Mouse (Mus musculus): ENCODE measurements around the gene Smim6. TPM values are rescaled to one million over a fixed set of nuclear protein-coding genes. Genes with fewer than 3 reads are reported as not detected.

The Smim6 gene
- polyA plus RNA-seq, 1 experiment from 2014 or later, result 0.46 TPM

- 31% methylated on average over 17 of the region's 17 CpGs for WGBS
- Histone ChIP-seq H3K4me2 (no peak overlapping the region), H3K4me3 (ENCODE audit: low read depth, low read length) (no peak overlapping the region), H3K36me3 (ENCODE audit: control insufficient read depth, insufficient read depth, low read length) (no peaks in the 10 kb centered on the region), H3K9me3 (ENCODE audit: control insufficient read depth, low read length) (no peaks in the 10 kb centered on the region), H3K4me1 (ENCODE audit: control insufficient read depth, insufficient read depth, low read length) (no peaks in the 10 kb centered on the region), H3K27me3 (ENCODE audit: control insufficient read depth, insufficient read depth, low read length) (no peaks in the 10 kb centered on the region), H3K27ac (ENCODE audit: low read depth, low read length) (no peak overlapping the region), H3K9ac (ENCODE audit: low read length) (no peak overlapping the region)
- DNase-seq (ENCODE audit: low spot score, missing footprints) (no peak), ATAC-seq (ENCODE audit: low FRiP score) (no peak)
Observed at GRCm38 (mm10) chr11:115883251-115883650, 28.6 kb upstream of the Smim6 start.

GRCm38 (mm10) chr11:115884361-115884760, 27.5 kb upstream of the Smim6 start:
- H3K4me1 ChIP-seq (ENCODE audit: control insufficient read depth, insufficient read depth, low read length), result no peaks in the 10 kb centered on the region
- WGBS, result 88% methylated on average over 3 of the region's 3 CpGs
- DNase-seq (ENCODE audit: low spot score, missing footprints) (no peak), ATAC-seq (ENCODE audit: low FRiP score) (no peak)
- H3K9ac ChIP-seq (ENCODE audit: low read length), result no peak overlapping the region
- no peaks in the 10 kb centered on the region for H3K36me3 ChIP-seq (ENCODE audit: control insufficient read depth, insufficient read depth, low read length)
- no peak overlapping the region for H3K4me2 ChIP-seq
- no peaks in the 10 kb centered on the region for H3K9me3 ChIP-seq (ENCODE audit: control insufficient read depth, low read length)
- no peaks in the 10 kb centered on the region for H3K27me3 ChIP-seq (ENCODE audit: control insufficient read depth, insufficient read depth, low read length)
- H3K4me3 ChIP-seq (ENCODE audit: low read depth, low read length), result no peak overlapping the region
- no peak overlapping the region for H3K27ac ChIP-seq (ENCODE audit: low read depth, low read length)

DNA sequence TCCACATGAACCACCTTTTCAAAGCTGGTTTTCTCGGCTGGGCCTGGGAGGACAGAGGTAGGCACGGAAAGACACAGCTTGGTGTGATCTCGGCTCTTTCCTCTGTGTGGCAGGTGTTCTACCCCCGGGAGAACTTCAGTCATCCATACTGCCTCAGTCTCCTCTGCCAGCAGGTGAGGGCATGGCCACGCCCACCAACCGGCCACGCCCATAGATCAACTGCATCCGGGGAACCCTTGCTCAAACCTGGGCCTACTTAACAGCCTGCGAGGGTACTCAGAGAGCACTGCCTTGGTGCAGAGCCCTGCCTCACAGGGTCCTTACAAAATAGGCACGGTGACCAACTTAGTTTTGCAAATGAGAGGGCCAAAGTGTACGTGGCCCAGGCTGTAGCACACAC, 26.5 kb upstream of the Smim6 start:
- ATAC-seq (ENCODE audit: low FRiP score) (no peak), DNase-seq (ENCODE audit: low spot score, missing footprints) (no peak)
- no peaks in the 10 kb centered on the region for H3K9me3 ChIP-seq (ENCODE audit: control insufficient read depth, low read length)
- no peak overlapping the region for H3K4me3 ChIP-seq (ENCODE audit: low read depth, low read length)
- no peak overlapping the region for H3K9ac ChIP-seq (ENCODE audit: low read length)
- no peaks in the 10 kb centered on the region for H3K27me3 ChIP-seq (ENCODE audit: control insufficient read depth, insufficient read depth, low read length)
- H3K4me1 ChIP-seq (ENCODE audit: control insufficient read depth, insufficient read depth, low read length), result no peaks in the 10 kb centered on the region
- 81% methylated on average over 11 of the region's 11 CpGs for WGBS
- H3K36me3 ChIP-seq (ENCODE audit: control insufficient read depth, insufficient read depth, low read length), result no peaks in the 10 kb centered on the region
- no peak overlapping the region for H3K4me2 ChIP-seq
- no peak overlapping the region for H3K27ac ChIP-seq (ENCODE audit: low read depth, low read length)

DNA sequence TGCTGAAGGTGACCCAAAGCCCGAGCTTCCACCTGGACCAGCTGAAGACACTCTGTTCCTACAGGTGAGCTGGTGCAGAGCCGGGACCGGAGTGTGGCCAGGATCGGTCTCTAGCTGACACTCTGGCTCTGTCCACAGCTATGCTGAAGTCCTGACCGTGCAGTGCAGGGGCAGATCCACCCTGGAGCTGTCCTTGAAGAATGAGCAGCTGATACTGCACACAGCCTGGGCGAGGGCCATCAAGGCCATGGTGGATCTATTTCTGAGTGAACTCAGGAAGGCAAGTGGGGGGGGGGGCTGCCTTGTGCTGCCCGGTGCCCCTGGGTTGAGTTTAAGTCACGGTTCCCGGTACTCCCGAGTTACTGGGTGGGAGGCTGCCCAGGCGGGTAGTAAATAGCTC, 25.4 kb upstream of the Smim6 start:
- no peak overlapping the region for H3K9ac ChIP-seq (ENCODE audit: low read length)
- ATAC-seq (ENCODE audit: low FRiP score), result no peak
- H3K27ac ChIP-seq (ENCODE audit: low read depth, low read length), result no peak overlapping the region
- no peak for DNase-seq (ENCODE audit: low spot score, missing footprints)
- WGBS, result 90% methylated on average over 11 of the region's 11 CpGs
- H3K4me3 ChIP-seq (ENCODE audit: low read depth, low read length), result no peak overlapping the region
- H3K4me1 ChIP-seq (ENCODE audit: control insufficient read depth, insufficient read depth, low read length), result no peaks in the 10 kb centered on the region
- no peak overlapping the region for H3K4me2 ChIP-seq
- no peaks in the 10 kb centered on the region for H3K27me3 ChIP-seq (ENCODE audit: control insufficient read depth, insufficient read depth, low read length)
- no peaks in the 10 kb centered on the region for H3K36me3 ChIP-seq (ENCODE audit: control insufficient read depth, insufficient read depth, low read length)
- no peaks in the 10 kb centered on the region for H3K9me3 ChIP-seq (ENCODE audit: control insufficient read depth, low read length)

DNA sequence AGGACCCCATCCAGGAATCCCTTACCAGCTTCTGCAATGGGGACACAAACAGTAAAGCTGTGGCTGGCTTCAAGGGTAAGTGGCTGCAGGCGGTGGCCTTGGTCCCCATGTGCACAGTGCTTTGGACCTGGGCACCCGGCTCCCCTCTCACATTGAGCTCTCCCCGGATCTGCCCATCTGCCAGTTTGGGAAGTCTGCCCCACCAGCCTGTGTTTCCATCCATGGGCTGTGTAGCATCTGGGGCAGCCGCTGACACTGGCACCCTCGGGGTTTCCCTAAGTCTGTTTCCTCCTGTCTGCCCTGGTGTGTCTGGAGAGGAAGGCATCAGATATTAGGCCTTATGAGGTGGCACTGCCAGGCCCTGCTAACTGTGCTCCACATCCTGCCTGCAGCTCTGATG, 23.8 kb upstream of the Smim6 start:
- H3K4me1 ChIP-seq (ENCODE audit: control insufficient read depth, insufficient read depth, low read length), result no peaks in the 10 kb centered on the region
- H3K4me3 ChIP-seq (ENCODE audit: low read depth, low read length), result no peak overlapping the region
- H3K9me3 ChIP-seq (ENCODE audit: control insufficient read depth, low read length), result no peaks in the 10 kb centered on the region
- H3K36me3 ChIP-seq (ENCODE audit: control insufficient read depth, insufficient read depth, low read length), result no peaks in the 10 kb centered on the region
- WGBS, result 92% methylated on average over 5 of the region's 5 CpGs
- no peak overlapping the region for H3K9ac ChIP-seq (ENCODE audit: low read length)
- no peak overlapping the region for H3K4me2 ChIP-seq
- no peaks in the 10 kb centered on the region for H3K27me3 ChIP-seq (ENCODE audit: control insufficient read depth, insufficient read depth, low read length)
- H3K27ac ChIP-seq (ENCODE audit: low read depth, low read length), result no peak overlapping the region
- ATAC-seq (ENCODE audit: low FRiP score), result no peak
- no peak for DNase-seq (ENCODE audit: low spot score, missing footprints)

GRCm38 (mm10) chr11:115889159-115889558, 22.7 kb upstream of the Smim6 start:
- WGBS, result 84% methylated on average over 6 of the region's 6 CpGs
- Histone ChIP-seq H3K4me3 (ENCODE audit: low read depth, low read length) (no peak overlapping the region), H3K27me3 (ENCODE audit: control insufficient read depth, insufficient read depth, low read length) (no peaks in the 10 kb centered on the region), H3K4me2 (no peak overlapping the region), H3K4me1 (ENCODE audit: control insufficient read depth, insufficient read depth, low read length) (no peaks in the 10 kb centered on the region), H3K9me3 (ENCODE audit: control insufficient read depth, low read length) (no peaks in the 10 kb centered on the region), H3K27ac (ENCODE audit: low read depth, low read length) (no peak overlapping the region), H3K9ac (ENCODE audit: low read length) (no peak overlapping the region), H3K36me3 (ENCODE audit: control insufficient read depth, insufficient read depth, low read length) (no peaks in the 10 kb centered on the region)
- DNase-seq (ENCODE audit: low spot score, missing footprints), result no peak
- no peak for ATAC-seq (ENCODE audit: low FRiP score)

GRCm38 (mm10) chr11:115892213-115892612, 19.6 kb upstream of the Smim6 start:
- 54% methylated on average over 6 of the region's 6 CpGs for WGBS

GRCm38 (mm10) chr11:115893071-115893470, 18.7 kb upstream of the Smim6 start:
- WGBS, result 88% methylated on average over 9 of the region's 9 CpGs
- Histone ChIP-seq H3K27ac (ENCODE audit: low read depth, low read length) (no peak overlapping the region), H3K27me3 (ENCODE audit: control insufficient read depth, insufficient read depth, low read length) (no peaks in the 10 kb centered on the region), H3K36me3 (ENCODE audit: control insufficient read depth, insufficient read depth, low read length) (0 out of 2 replicates have a peak, but pooled peaks cover 5% of the 10 kb centered on the region), H3K4me2 (no peak overlapping the region), H3K9me3 (ENCODE audit: control insufficient read depth, low read length) (no peaks in the 10 kb centered on the region), H3K4me3 (ENCODE audit: low read depth, low read length) (no peak overlapping the region), H3K4me1 (ENCODE audit: control insufficient read depth, insufficient read depth, low read length) (no peaks in the 10 kb centered on the region), H3K9ac (ENCODE audit: low read length) (no peak overlapping the region)
- DNase-seq (ENCODE audit: low spot score, missing footprints), result no peak
- ATAC-seq (ENCODE audit: low FRiP score), result no peak

More at GRCm38 (mm10) chr11:115892213-115892612, 19.6 kb upstream of the Smim6 start:
- H3K36me3 ChIP-seq (ENCODE audit: control insufficient read depth, insufficient read depth, low read length), result 0 out of 2 replicates have a peak, but pooled peaks cover 5% of the 10 kb centered on the region
- DNase-seq (ENCODE audit: low spot score, missing footprints), result no peak
- no peak for ATAC-seq (ENCODE audit: low FRiP score)
- H3K4me2 ChIP-seq, result no peak overlapping the region
- H3K27ac ChIP-seq (ENCODE audit: low read depth, low read length), result no peak overlapping the region
- no peak overlapping the region for H3K9ac ChIP-seq (ENCODE audit: low read length)
- no peaks in the 10 kb centered on the region for H3K27me3 ChIP-seq (ENCODE audit: control insufficient read depth, insufficient read depth, low read length)
- no peaks in the 10 kb centered on the region for H3K9me3 ChIP-seq (ENCODE audit: control insufficient read depth, low read length)
- H3K4me1 ChIP-seq (ENCODE audit: control insufficient read depth, insufficient read depth, low read length), result no peaks in the 10 kb centered on the region
- no peak overlapping the region for H3K4me3 ChIP-seq (ENCODE audit: low read depth, low read length)

DNA sequence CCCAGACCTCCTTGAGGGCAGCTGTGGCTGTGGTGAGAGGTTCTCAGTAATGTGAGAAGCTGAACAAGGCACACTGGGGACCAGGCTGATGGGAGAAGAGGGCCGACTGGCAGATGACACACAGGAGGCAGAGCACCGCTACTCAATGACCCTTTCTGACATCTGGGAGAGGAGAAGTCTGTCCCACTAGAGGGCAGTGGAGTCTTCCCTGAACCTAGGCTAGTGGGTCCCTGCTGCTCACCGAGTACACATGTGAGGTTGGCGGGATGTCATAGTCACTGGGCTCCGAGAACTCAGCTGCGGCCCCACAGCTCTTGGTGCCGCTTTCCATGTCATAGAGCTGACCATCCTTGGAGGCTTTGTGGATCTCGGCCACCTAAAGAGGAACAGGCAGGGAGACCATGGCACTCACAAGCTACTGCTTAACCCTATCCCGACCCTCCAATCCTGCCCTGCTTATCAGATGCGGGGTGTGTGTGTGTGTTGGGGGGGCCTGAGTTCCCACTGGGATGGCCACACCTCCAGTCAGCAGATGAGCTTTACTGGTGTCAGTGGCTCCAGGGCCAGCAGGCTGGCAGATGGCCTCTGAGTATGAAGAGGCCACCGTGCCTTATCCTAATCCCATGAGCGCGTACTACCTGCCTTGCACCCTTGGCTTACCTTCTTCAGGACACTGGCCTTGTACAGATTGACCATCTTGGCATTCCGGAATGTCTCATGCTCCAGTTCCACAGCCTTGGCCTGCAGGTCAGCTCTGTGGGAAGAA, 16.9 kb upstream of the Smim6 start:
- no peak for ATAC-seq (ENCODE audit: low FRiP score)
- 72% methylated on average over 14 of the region's 14 CpGs for WGBS
- 0 out of 2 replicates have a peak, but pooled peaks cover 5% of the 10 kb centered on the region for H3K36me3 ChIP-seq (ENCODE audit: control insufficient read depth, insufficient read depth, low read length)

More for the DNA sequence above, 16.9 kb upstream of the Smim6 start:
- Histone ChIP-seq H3K27me3 (ENCODE audit: control insufficient read depth, insufficient read depth, low read length) (no peaks in the 10 kb centered on the region), H3K9me3 (ENCODE audit: control insufficient read depth, low read length) (no peaks in the 10 kb centered on the region), H3K9ac (ENCODE audit: low read length) (no peak overlapping the region), H3K4me3 (ENCODE audit: low read depth, low read length) (no peak overlapping the region), H3K4me2 (no peak overlapping the region), H3K4me1 (ENCODE audit: control insufficient read depth, insufficient read depth, low read length) (peaks cover 8% of the 10 kb centered on the region), H3K27ac (ENCODE audit: low read depth, low read length) (no peak overlapping the region)
- no peak for DNase-seq (ENCODE audit: low spot score, missing footprints)
